Mouse (Mus musculus): ENCODE measurements around the gene Plscr5. TPM values are rescaled to one million over a fixed set of nuclear protein-coding genes. Genes with fewer than 3 reads are reported as not detected.
"Not testable (repeated sequence)": the region's sequence is repeated elsewhere in the genome, so short reads cannot be mapped to it uniquely, and the experiment has no call there.

Gene Plscr5
- polyA plus RNA-seq (2012; ENCODE audit: insufficient read depth, insufficient read length, low replicate concordance, missing spikeins): not detected in 2 replicates

- not testable (repeated sequence) for H3K4me1 ChIP-seq (ENCODE audit: control insufficient read depth, insufficient read depth, low read length); H3K4me3 ChIP-seq (ENCODE audit: insufficient read depth, low read depth, low read length); H3K27ac ChIP-seq (ENCODE audit: insufficient read depth, low read depth, low read length)
- 73% methylated on average over 9 of the region's 9 CpGs for WGBS
These were observed at the start of gene Plscr5 for GRCm38 (mm10) chr9:92192636-92193035. Plscr5 (plus strand) TSS chr9:92192936.

DNA sequence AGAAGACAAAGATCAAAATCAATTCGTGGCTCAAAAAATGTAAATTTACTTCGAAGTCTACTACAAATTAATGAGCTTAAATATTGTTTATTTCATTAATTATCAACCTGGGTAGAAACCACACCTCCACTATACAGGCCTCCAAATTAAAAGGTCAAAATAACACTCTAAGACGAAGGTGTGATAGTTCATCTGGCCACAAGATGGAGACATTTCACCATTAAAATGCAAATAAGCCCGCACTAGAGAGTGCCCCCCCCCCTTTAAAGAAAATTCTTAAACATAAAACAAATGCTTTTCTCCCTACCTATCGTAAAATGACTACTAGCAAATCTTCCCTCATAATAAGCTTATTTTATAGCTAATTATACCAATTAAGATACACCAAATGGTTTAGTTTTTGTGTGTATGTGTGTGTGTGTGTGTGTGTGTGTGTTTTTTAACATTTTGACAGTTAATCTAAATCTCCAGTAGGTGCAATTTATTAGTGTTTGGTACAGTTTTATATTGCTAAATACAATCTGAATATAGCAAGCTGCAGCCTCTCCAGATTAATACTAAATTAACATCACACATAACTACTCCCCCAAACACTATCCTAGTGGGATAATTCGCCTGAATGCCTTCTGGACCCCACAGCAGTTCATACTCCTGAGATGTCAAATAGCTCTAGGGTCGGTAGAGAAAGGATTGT lies 45.0 kb upstream of the Plscr5 start:
- TF ChIP-seq CTCF (IDR thresholded peaks at IDR 0.05; ENCODE audit: insufficient read depth, low read depth, low read length): no peak
- no peak for TF ChIP-seq POLR2A (IDR thresholded peaks at IDR 0.05; ENCODE audit: insufficient read depth, low read depth, low read length)

DNA sequence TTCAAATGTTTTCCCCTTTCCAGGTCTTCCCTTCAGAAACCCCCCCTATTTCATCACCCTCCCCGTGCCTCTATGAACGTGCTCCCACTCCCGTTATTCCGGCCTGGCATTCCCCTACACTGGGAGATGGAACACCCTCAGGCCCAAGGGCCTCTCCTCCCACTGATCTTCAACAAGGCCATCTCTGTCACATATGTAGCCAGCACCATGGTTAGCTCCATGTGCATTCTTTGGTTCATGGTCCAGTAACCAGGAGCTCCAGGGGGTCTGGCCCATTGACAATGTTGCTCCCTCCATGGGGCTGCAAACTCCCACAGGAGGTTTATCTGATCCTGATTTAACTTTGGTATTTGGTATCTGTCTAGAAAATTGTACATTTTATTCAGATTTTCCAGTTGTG lies 30.5 kb upstream of the Plscr5 start:
- 73% methylated on average over 4 of the region's 4 CpGs for WGBS
- Histone ChIP-seq H3K27ac (ENCODE audit: insufficient read depth, low read depth, low read length) (no peak overlapping the region), H3K4me1 (ENCODE audit: control insufficient read depth, insufficient read depth, low read length) (no peaks in the 10 kb centered on the region), H3K4me3 (ENCODE audit: insufficient read depth, low read depth, low read length) (no peak overlapping the region)
- TF ChIP-seq POLR2A (IDR thresholded peaks at IDR 0.05; ENCODE audit: insufficient read depth, low read depth, low read length): no peak
- no peak for TF ChIP-seq CTCF (IDR thresholded peaks at IDR 0.05; ENCODE audit: insufficient read depth, low read depth, low read length)

More for the DNA sequence above, 45.0 kb upstream of the Plscr5 start:
- no peak overlapping the region for H3K4me3 ChIP-seq (ENCODE audit: insufficient read depth, low read depth, low read length)
- 20% methylated on average over 7 of the region's 7 CpGs for WGBS
- H3K4me1 ChIP-seq (ENCODE audit: control insufficient read depth, insufficient read depth, low read length): no peaks in the 10 kb centered on the region
- no peak overlapping the region for H3K27ac ChIP-seq (ENCODE audit: insufficient read depth, low read depth, low read length)

DNA sequence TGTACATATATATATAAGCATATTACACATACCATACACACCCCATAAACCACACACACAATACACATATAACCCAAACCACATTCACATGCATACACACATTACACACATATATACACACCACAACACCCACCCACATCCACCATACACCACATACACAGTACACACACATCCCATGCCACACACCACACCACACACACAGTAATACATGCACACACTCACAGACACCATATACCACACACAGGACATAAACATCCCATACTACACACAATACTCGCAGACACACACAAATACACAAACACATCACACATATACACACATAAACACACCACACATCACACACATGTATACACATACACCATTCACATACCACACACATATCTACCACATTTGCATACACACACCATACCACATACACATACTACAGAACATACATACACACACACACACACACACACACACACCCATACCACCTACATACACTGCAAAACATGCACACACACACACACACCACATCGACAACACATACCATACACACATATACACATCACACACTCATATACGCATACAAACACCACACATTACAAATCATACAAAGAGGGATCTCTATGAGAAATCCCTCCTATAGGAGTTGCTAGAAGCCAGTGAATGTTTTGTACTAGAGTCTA lies 19.3 kb upstream of the Plscr5 start:
- no peak overlapping the region for H3K4me3 ChIP-seq (ENCODE audit: insufficient read depth, low read depth, low read length)
- WGBS: 98% methylated on average over 3 of the region's 3 CpGs
- no peak overlapping the region for H3K27ac ChIP-seq (ENCODE audit: insufficient read depth, low read depth, low read length)
- TF ChIP-seq CTCF (IDR thresholded peaks at IDR 0.05; ENCODE audit: insufficient read depth, low read depth, low read length) (no peak), POLR2A (IDR thresholded peaks at IDR 0.05; ENCODE audit: insufficient read depth, low read depth, low read length) (no peak)
- no peaks in the 10 kb centered on the region for H3K4me1 ChIP-seq (ENCODE audit: control insufficient read depth, insufficient read depth, low read length)

- TF ChIP-seq CTCF (IDR thresholded peaks at IDR 0.05; ENCODE audit: insufficient read depth, low read depth, low read length) (no peak), POLR2A (IDR thresholded peaks at IDR 0.05; ENCODE audit: insufficient read depth, low read depth, low read length) (no peak)
- WGBS: 26% methylated on average over 15 of the region's 15 CpGs
- no peaks in the 10 kb centered on the region for H3K4me1 ChIP-seq (ENCODE audit: control insufficient read depth, insufficient read depth, low read length)
- no peak overlapping the region for H3K27ac ChIP-seq (ENCODE audit: insufficient read depth, low read depth, low read length)
- H3K4me3 ChIP-seq (ENCODE audit: insufficient read depth, low read depth, low read length): no peak overlapping the region
These were observed 18.3 kb upstream of the Plscr5 start for GRCm38 (mm10) chr9:92174176-92175075.

DNA sequence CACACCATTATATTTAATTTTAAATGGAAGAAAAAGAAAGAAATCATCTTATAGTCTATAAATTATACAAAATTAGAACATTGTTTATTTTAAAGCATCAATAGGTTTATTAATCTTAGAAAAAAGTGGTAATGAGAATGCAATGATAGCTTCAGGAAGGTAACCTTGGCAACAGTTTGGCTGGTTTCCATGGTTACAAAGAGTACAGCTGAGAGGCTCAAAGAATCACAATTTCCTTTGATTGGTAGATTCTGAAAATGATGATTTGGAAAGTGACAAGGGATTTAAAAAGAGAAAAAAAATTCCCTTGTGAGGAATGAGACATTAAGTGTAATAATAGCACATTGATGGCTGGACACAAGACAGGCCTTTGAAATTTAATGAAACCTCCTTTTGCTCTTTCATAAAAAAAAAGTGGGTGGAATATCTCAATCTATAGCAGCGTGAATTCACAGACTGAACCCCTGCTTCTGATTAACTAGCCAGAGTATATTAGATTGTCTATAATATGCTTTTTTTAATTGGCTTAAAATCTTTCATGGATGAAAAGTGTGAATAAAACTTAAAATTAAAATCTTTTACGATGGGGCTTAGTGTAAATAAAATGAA lies 13.8 kb upstream of the Plscr5 start:
- 64% methylated on average over 2 of the region's 2 CpGs for WGBS
- TF ChIP-seq POLR2A (IDR thresholded peaks at IDR 0.05; ENCODE audit: insufficient read depth, low read depth, low read length): no peak
- TF ChIP-seq CTCF (IDR thresholded peaks at IDR 0.05; ENCODE audit: insufficient read depth, low read depth, low read length): no peak
- H3K4me1 ChIP-seq (ENCODE audit: control insufficient read depth, insufficient read depth, low read length): no peaks in the 10 kb centered on the region

DNA sequence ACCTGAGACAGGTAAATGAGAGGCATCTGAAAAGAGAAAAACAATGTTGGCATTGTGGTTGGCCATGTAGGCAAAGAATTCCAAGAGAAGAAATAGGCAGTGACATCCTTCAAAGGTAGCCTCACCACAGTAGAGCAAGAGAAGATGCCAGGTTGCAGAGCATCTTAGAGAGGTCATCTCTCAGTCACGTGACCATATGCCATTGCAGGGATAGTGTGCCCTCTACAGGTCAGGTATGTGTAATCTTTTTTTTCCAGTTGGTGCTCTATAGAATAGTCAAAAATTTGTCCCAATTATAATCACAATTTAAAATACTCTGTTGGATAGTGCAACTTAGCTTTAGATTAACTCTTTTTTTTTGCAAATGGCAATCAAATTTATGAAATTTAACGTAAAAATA lies 1.4 kb upstream of the Plscr5 start:
- Histone ChIP-seq H3K4me1 (ENCODE audit: control insufficient read depth, insufficient read depth, low read length) (no peaks in the 10 kb centered on the region), H3K4me3 (ENCODE audit: insufficient read depth, low read depth, low read length) (no peak overlapping the region), H3K27ac (ENCODE audit: insufficient read depth, low read depth, low read length) (no peak overlapping the region)
- 86% methylated on average over 2 of the region's 2 CpGs for WGBS
- no peak for TF ChIP-seq CTCF (IDR thresholded peaks at IDR 0.05; ENCODE audit: insufficient read depth, low read depth, low read length)

More for the DNA sequence above, 13.8 kb upstream of the Plscr5 start:
- no peak overlapping the region for H3K27ac ChIP-seq (ENCODE audit: insufficient read depth, low read depth, low read length)
- H3K4me3 ChIP-seq (ENCODE audit: insufficient read depth, low read depth, low read length): no peak overlapping the region

- H3K27ac ChIP-seq (ENCODE audit: insufficient read depth, low read depth, low read length): no peak overlapping the region
- 56% methylated on average over 3 of the region's 3 CpGs for WGBS
- H3K4me3 ChIP-seq (ENCODE audit: insufficient read depth, low read depth, low read length): no peak overlapping the region
- no peak for TF ChIP-seq POLR2A (IDR thresholded peaks at IDR 0.05; ENCODE audit: insufficient read depth, low read depth, low read length)
- no peak for TF ChIP-seq CTCF (IDR thresholded peaks at IDR 0.05; ENCODE audit: insufficient read depth, low read depth, low read length)
- H3K4me1 ChIP-seq (ENCODE audit: control insufficient read depth, insufficient read depth, low read length): no peaks in the 10 kb centered on the region
These were observed 5.7 kb downstream of the Plscr5 start for GRCm38 (mm10) chr9:92198408-92198807.

All from olfactory bulb, adult 2 months (tissue).